Mouse (Mus musculus): ENCODE data around the gene Gen1. TPM values are rescaled to one million over a fixed set of nuclear protein-coding genes. Genes with fewer than 3 reads are reported as not detected.

The Gen1 gene
- polyA plus RNA-seq, 1 experiment from 2014 or later: 3.1 TPM

- 28% methylated on average over 7 of the region's 7 CpGs for WGBS
- Histone ChIP-seq H3K9me3 (replicated peaks; ENCODE audit: low read length) (no peaks in the 10 kb centered on the region), H3K4me2 (ENCODE audit: low read length) (no peak overlapping the region), H3K4me3 (replicated peaks; ENCODE audit: low read depth, low read length) (no peak overlapping the region), H3K4me1 (replicated peaks; ENCODE audit: insufficient read depth, low read length) (0 out of 2 replicates have a peak, but pooled peaks cover 5% of the 10 kb centered on the region), H3K9ac (ENCODE audit: low read depth, low read length) (no peak overlapping the region), H3K27me3 (ENCODE audit: insufficient read depth, low read length) (no peaks in the 10 kb centered on the region), H3K36me3 (ENCODE audit: insufficient read depth, low read length) (no peaks in the 10 kb centered on the region), H3K27ac (no peak overlapping the region)
- TF ChIP-seq CTCF (IDR thresholded peaks at IDR 0.05; ENCODE audit: low read depth): no peak
- ATAC-seq (replicated peaks; ENCODE audit: low FRiP score, low read depth) (no peak), DNase-seq (ENCODE audit: low spot score) (no peak)
Observed at GRCm38 (mm10) chr12:11217726-11218250, 47.8 kb downstream of the Gen1 start.

- no peak for DNase-seq (ENCODE audit: low spot score)
- 79% methylated on average over 3 of the region's 3 CpGs for WGBS
- no peaks in the 10 kb centered on the region for H3K4me1 ChIP-seq (replicated peaks; ENCODE audit: insufficient read depth, low read length)
Observed at GRCm38 (mm10) chr12:11216454-11216853, 49.1 kb downstream of the Gen1 start.

GRCm38 (mm10) chr12:11215555-11215954 lies 50.0 kb downstream of the Gen1 start:
- no peaks in the 10 kb centered on the region for H3K27me3 ChIP-seq (ENCODE audit: insufficient read depth, low read length)
- no peak overlapping the region for H3K9ac ChIP-seq (ENCODE audit: low read depth, low read length)
- no peaks in the 10 kb centered on the region for H3K9me3 ChIP-seq (replicated peaks; ENCODE audit: low read length)
- no peaks in the 10 kb centered on the region for H3K36me3 ChIP-seq (ENCODE audit: insufficient read depth, low read length)
- no peak for DNase-seq (ENCODE audit: low spot score)
- no peak overlapping the region for H3K4me2 ChIP-seq (ENCODE audit: low read length)
- no peak overlapping the region for H3K4me3 ChIP-seq (replicated peaks; ENCODE audit: low read depth, low read length)
- TF ChIP-seq CTCF (IDR thresholded peaks at IDR 0.05; ENCODE audit: low read depth): no peak
- no peaks in the 10 kb centered on the region for H3K4me1 ChIP-seq (replicated peaks; ENCODE audit: insufficient read depth, low read length)
- H3K27ac ChIP-seq: no peak overlapping the region
- WGBS: 90% methylated on average over 2 of the region's 2 CpGs
- ATAC-seq (replicated peaks; ENCODE audit: low FRiP score, low read depth): no peak

More at GRCm38 (mm10) chr12:11216454-11216853, 49.1 kb downstream of the Gen1 start:
- no peak overlapping the region for H3K9ac ChIP-seq (ENCODE audit: low read depth, low read length)
- no peaks in the 10 kb centered on the region for H3K27me3 ChIP-seq (ENCODE audit: insufficient read depth, low read length)
- H3K36me3 ChIP-seq (ENCODE audit: insufficient read depth, low read length): no peaks in the 10 kb centered on the region
- no peak overlapping the region for H3K4me3 ChIP-seq (replicated peaks; ENCODE audit: low read depth, low read length)
- no peak for ATAC-seq (replicated peaks; ENCODE audit: low FRiP score, low read depth)
- H3K4me2 ChIP-seq (ENCODE audit: low read length): no peak overlapping the region
- no peaks in the 10 kb centered on the region for H3K9me3 ChIP-seq (replicated peaks; ENCODE audit: low read length)
- no peak for TF ChIP-seq CTCF (IDR thresholded peaks at IDR 0.05; ENCODE audit: low read depth)
- H3K27ac ChIP-seq: no peak overlapping the region

GRCm38 (mm10) chr12:11214776-11215175 lies 50.8 kb downstream of the Gen1 start:
- no peak overlapping the region for H3K4me2 ChIP-seq (ENCODE audit: low read length)
- no peak overlapping the region for H3K27ac ChIP-seq
- no peaks in the 10 kb centered on the region for H3K27me3 ChIP-seq (ENCODE audit: insufficient read depth, low read length)
- ATAC-seq (replicated peaks; ENCODE audit: low FRiP score, low read depth) (no peak), DNase-seq (ENCODE audit: low spot score) (no peak)
- TF ChIP-seq CTCF (IDR thresholded peaks at IDR 0.05; ENCODE audit: low read depth): no peak
- no peak overlapping the region for H3K9ac ChIP-seq (ENCODE audit: low read depth, low read length)
- no peaks in the 10 kb centered on the region for H3K4me1 ChIP-seq (replicated peaks; ENCODE audit: insufficient read depth, low read length)
- no peaks in the 10 kb centered on the region for H3K9me3 ChIP-seq (replicated peaks; ENCODE audit: low read length)
- no peak overlapping the region for H3K4me3 ChIP-seq (replicated peaks; ENCODE audit: low read depth, low read length)
- no peaks in the 10 kb centered on the region for H3K36me3 ChIP-seq (ENCODE audit: insufficient read depth, low read length)

GRCm38 (mm10) chr12:11212881-11213280 lies 52.7 kb downstream of the Gen1 start:
- no peak overlapping the region for H3K4me3 ChIP-seq (replicated peaks; ENCODE audit: low read depth, low read length)
- no peak for TF ChIP-seq CTCF (IDR thresholded peaks at IDR 0.05; ENCODE audit: low read depth)
- H3K27ac ChIP-seq: no peak overlapping the region
- peaks cover 6% of the 10 kb centered on the region; the same call in 1 of the 2 replicates for H3K27me3 ChIP-seq (ENCODE audit: insufficient read depth, low read length)
- no peaks in the 10 kb centered on the region for H3K36me3 ChIP-seq (ENCODE audit: insufficient read depth, low read length)
- H3K9me3 ChIP-seq (replicated peaks; ENCODE audit: low read length): no peaks in the 10 kb centered on the region
- WGBS: 38% methylated on average over 1 of the region's 1 CpGs
- H3K4me2 ChIP-seq (ENCODE audit: low read length): no peak overlapping the region
- H3K9ac ChIP-seq (ENCODE audit: low read depth, low read length): no peak overlapping the region
- no peaks in the 10 kb centered on the region for H3K4me1 ChIP-seq (replicated peaks; ENCODE audit: insufficient read depth, low read length)
- DNase-seq (ENCODE audit: low spot score) (no peak), ATAC-seq (replicated peaks; ENCODE audit: low FRiP score, low read depth) (no peak)

GRCm38 (mm10) chr12:11210361-11210760 lies 55.2 kb downstream of the Gen1 start:
- peaks cover 6% of the 10 kb centered on the region; the same call in 1 of the 2 replicates for H3K27me3 ChIP-seq (ENCODE audit: insufficient read depth, low read length)
- H3K9me3 ChIP-seq (replicated peaks; ENCODE audit: low read length): no peaks in the 10 kb centered on the region
- no peaks in the 10 kb centered on the region for H3K36me3 ChIP-seq (ENCODE audit: insufficient read depth, low read length)
- H3K4me3 ChIP-seq (replicated peaks; ENCODE audit: low read depth, low read length): no peak overlapping the region
- H3K9ac ChIP-seq (ENCODE audit: low read depth, low read length): no peak overlapping the region
- no peak overlapping the region for H3K4me2 ChIP-seq (ENCODE audit: low read length)
- no peaks in the 10 kb centered on the region for H3K4me1 ChIP-seq (replicated peaks; ENCODE audit: insufficient read depth, low read length)
- 57% methylated on average over 3 of the region's 3 CpGs for WGBS
- no peak for DNase-seq (ENCODE audit: low spot score)
- no peak for ATAC-seq (replicated peaks; ENCODE audit: low FRiP score, low read depth)
- no peak overlapping the region for H3K27ac ChIP-seq
- TF ChIP-seq CTCF (IDR thresholded peaks at IDR 0.05; ENCODE audit: low read depth): no peak

GRCm38 (mm10) chr12:11209636-11210035 lies 56.0 kb downstream of the Gen1 start:
- H3K4me1 ChIP-seq (replicated peaks; ENCODE audit: insufficient read depth, low read length): no peaks in the 10 kb centered on the region
- ATAC-seq (replicated peaks; ENCODE audit: low FRiP score, low read depth) (no peak), DNase-seq (ENCODE audit: low spot score) (no peak)
- no peak overlapping the region for H3K27ac ChIP-seq
- peaks cover 6% of the 10 kb centered on the region; the same call in 1 of the 2 replicates for H3K27me3 ChIP-seq (ENCODE audit: insufficient read depth, low read length)
- no peaks in the 10 kb centered on the region for H3K36me3 ChIP-seq (ENCODE audit: insufficient read depth, low read length)
- H3K9me3 ChIP-seq (replicated peaks; ENCODE audit: low read length): no peaks in the 10 kb centered on the region
- no peak overlapping the region for H3K4me2 ChIP-seq (ENCODE audit: low read length)
- whole genome bisulfite sequencing: 39% methylated on average over 5 of the region's 5 CpGs
- TF ChIP-seq CTCF (IDR thresholded peaks at IDR 0.05; ENCODE audit: low read depth): no peak
- no peak overlapping the region for H3K9ac ChIP-seq (ENCODE audit: low read depth, low read length)
- H3K4me3 ChIP-seq (replicated peaks; ENCODE audit: low read depth, low read length): no peak overlapping the region

Measured in kidney, postnatal 0 days (tissue).